Mouse (Mus musculus): ENCODE measurements around the gene Epb41l1.

Epb41l1 gene

GRCm38 (mm10) chr2:156422631-156423030, 1.9 kb downstream of the Epb41l1 start:
- no peak for DNase-seq (ENCODE audit: low read depth in 1 of 2, low spot score in 2 of 2)

- DNase-seq (ENCODE audit: low read depth in 1 of 2, low spot score in 2 of 2): no peak
Measured at GRCm38 (mm10) chr2:156423672-156424071, 3.0 kb downstream of the Epb41l1 start.

GRCm38 (mm10) chr2:156425618-156426017, 4.9 kb downstream of the Epb41l1 start:
- DNase-seq (ENCODE audit: low read depth in 1 of 2, low spot score in 2 of 2): no peak

GRCm38 (mm10) chr2:156426151-156426550, 5.4 kb downstream of the Epb41l1 start:
- DNase-seq (ENCODE audit: low read depth in 1 of 2, low spot score in 2 of 2): no peak

DNA sequence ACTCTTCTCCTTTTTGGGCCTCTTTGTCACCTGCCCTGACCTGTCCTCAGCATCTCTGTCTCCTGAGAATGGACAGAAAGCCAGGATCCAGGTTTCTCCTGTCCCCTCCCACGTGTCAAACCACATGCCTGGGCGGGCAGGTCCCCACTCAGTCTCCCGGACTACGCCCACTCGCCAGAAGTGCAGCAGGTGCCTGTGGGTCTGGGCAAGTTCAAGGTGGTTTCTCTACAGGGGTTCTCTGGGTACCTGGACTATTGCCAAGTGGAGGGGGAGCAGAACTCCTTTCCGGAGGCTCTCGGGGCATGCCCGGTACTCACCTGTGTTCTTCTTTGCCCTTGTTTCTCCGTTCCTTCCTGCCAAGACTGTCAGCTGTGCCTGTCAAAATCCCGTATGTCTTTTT, 9.1 kb downstream of the Epb41l1 start:
- DNase-seq (ENCODE audit: low read depth in 1 of 2, low spot score in 2 of 2): no peak

DNA sequence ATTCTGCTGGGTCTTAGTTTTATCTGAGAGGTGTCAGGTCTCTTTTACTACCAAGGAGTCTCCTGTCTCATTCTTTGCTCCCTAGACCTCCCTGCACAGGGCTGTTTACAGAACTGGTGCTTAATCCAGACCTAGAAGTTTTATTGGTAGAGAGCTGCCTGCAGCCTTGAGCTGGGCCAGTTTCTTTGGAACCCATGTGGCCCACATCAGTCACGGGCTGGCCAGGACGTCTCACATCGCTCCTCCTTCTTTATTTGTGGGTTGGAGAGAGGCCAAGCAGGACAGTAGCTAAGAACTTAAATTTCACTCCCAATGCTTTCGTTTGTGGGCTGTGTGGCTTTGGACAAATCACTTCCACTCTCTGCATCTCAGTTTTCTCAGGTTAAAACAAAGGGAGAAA, 9.6 kb downstream of the Epb41l1 start:
- no peak for DNase-seq (ENCODE audit: low read depth in 1 of 2, low spot score in 2 of 2)

- no peak for DNase-seq (ENCODE audit: low read depth in 1 of 2, low spot score in 2 of 2)
Measured at GRCm38 (mm10) chr2:156431409-156431808, 10.7 kb downstream of the Epb41l1 start.

GRCm38 (mm10) chr2:156432086-156432485, 11.4 kb downstream of the Epb41l1 start:
- no peak for DNase-seq (ENCODE audit: low read depth in 1 of 2, low spot score in 2 of 2)

DNA sequence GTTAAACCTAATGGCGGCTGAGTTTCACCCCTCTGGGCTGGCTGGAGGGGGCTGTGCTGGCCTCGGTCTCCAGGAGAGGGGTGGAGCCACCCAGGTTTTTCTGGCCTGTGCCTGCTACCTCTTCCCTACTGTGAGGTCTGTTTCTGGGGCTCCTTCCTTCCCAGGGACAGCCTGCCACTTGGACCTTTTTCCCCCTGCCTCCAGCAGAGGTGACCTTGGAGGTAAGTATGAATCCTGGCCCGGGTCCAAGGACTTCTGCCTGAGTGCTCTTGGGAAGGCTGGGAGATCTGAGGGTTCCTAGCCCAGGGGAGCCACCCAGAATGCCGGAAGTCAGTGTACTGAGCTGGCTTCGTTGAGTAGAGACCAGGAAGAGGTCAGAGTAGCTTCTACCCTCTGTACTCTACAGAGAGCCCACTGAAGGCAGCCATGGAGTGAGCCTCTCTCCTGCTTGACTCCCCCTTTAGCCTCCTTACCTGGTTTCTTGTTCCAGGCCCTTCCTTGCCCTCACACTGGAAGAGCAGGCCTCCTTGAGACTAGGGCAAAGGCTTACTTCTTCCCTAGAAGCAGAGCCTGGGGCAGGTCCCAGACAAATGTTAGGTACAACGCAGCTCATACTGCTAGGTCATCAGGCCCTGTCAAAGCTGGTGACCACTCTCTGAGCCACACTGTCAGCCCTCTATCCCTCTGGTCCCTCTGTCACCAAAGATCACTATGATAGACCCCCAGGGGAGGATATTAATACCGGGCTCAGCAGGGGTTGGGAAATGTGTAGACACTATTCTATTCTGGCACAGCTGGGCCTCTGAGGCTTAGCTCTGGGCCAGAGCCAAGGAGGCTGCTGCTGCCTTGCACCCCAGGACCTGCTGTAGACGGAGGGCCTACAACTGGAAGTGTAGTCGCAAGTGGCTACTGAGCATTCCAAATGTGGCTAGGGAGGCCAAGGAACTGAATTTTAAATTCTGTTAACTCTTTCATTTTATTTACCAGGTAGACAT, 12.5 kb downstream of the Epb41l1 start:
- DNase-seq (ENCODE audit: low read depth in 1 of 2, low spot score in 2 of 2): no peak

- no peak for DNase-seq (ENCODE audit: low read depth in 1 of 2, low spot score in 2 of 2)
Measured at GRCm38 (mm10) chr2:156437637-156438036, 16.9 kb downstream of the Epb41l1 start.

DNA sequence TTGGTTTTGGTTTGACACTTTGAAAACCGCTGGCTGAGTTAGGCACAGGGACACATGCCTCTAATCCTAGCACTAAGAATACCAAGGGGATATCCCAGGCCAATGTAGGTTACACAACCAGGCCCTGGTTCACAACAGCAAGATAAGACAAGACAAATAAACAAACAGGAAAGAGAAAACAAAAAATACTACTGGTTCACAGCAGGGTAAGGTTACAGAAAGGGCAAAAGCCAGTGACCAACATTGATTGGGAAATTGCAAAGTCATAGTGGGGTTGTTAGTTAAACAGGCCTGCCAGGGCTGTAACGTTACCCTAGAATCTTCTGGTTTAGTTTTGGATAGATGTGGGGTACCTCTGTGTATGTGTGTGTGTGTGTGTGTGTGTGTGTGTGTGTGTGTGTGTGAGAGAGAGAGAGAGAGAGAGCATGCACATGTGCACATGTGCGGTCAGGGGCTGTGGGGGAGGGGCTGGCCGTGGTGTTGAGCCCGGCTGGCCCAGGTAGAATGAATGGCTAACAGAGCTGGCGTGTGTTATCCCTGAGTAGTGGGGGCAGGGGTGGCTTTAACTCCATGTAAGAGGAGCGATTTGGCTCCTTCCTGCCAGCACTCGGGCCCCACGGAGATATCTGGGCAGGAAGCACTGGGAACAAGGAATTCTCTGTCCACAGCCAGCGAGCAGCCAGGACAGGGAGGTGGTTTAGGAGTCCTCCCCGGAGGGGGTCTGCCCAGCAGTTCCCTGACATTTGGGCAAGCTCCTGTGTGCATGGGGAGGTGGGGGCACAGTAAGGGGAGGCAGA, 19.2 kb downstream of the Epb41l1 start:
- no peak for DNase-seq (ENCODE audit: low read depth in 1 of 2, low spot score in 2 of 2)

DNA sequence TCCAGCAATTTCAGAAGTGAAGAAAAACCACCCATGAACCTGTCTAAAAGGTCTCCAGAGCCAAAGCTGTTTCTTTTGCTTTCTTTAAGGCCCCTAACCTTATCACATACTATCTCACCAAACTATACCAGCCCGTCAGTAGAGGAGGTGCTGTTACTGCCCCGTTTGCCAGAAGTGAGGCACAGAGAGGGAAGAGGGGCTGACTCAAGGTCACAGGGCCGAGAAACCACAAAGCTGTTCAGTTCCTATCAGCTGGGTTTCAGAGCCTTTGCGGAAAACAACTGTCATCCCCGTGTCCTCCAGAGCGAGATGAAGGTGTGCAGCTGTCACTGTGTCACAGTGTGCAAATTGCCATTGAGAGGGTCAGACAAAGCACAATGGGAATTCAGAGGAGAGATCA, 21.2 kb downstream of the Epb41l1 start:
- no peak for DNase-seq (ENCODE audit: low read depth in 1 of 2, low spot score in 2 of 2)

DNA sequence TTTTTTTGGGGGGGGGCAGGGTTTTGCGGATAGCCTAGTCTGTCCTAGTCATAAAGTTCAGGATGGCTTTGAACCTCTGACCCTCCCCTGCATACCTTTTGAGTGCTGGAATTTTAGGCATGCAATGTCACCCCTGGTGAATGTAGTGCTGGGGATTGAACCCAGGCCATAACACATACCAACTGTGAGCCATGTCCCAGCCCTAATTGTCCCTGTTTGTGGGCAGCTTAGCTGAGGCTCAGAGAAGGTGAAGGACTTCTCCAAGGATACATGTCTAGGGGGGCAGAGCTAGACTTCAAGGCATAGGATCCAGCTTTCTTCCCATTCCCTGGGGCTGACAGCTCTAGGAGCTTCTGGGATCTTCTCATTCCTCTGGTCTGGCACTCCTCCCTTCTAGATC, 22.6 kb downstream of the Epb41l1 start:
- no peak for DNase-seq (ENCODE audit: low read depth in 1 of 2, low spot score in 2 of 2)

DNA sequence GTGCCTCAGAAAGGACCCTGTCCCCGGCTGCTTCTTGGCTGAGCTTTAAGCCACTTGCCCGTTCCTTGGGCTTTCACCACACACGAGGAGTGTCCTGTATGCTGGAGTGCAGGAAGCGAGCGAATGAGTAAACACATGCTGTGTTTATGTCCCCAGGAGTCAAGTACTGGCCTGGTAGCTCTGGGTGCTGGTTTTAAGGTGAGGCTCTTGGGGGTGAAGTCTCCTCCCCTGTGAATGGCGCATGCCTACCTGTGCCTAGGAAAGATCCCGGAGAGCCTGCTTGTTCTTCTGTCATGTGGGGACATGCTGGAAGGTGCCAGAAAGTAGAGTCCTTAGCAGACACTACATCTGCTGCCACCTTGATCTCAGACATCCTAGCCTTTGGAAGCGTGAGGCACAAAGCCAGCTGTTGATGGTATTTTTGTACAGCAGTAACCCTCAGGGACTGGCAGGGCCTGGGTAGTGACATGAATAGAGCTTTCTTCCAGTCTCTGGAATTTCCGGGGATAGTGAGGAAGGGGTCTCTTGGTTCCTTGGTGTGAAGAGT, 25.9 kb downstream of the Epb41l1 start:
- DNase-seq (ENCODE audit: low read depth in 1 of 2, low spot score in 2 of 2): no peak

DNA sequence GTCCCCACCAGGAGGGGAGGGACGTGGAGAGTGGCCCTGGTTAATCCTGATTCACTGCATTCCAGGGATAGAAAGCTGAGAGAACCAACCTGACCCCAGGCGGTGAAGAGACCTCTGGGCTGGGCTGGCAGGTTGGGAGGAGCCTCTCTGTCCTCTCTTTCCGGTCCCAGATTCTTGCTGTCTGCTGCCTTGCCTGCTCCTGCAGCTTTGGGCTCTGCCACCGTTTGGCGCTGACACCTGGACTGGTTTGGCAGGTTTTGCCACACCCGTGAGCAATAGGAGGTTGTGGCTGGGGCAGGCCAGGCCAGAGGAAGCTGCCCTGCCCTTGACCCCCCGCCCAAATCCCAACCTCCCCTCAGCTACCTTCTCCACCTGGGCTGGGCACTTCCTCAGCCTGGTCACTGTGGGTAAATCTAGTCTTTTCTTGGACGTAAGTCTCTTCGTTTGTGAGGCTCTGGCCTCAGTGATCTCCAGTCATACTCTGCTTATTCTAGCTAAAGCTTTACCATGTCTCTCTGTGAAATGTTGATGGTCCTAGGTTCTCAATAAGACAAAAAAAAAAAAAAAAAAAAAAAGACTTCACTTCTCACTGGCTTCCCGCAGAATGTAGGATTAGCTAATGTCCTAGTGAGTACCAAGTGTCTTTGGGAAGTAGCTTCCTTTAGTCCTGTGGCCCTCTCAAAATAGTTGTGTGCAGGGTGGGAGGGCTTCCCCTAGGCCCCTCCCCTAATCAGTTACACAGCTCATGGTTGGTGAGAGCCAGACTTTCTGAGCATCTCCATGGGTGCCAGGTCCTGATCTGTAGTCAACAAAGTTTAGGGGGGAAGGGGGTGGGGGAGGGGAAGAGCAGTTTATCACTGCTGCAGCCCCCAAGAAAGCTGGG, 26.9 kb downstream of the Epb41l1 start:
- DNase-seq (ENCODE audit: low read depth in 1 of 2, low spot score in 2 of 2): no peak

- DNase-seq (ENCODE audit: low read depth in 1 of 2, low spot score in 2 of 2): no peak
Measured at GRCm38 (mm10) chr2:156451225-156452148, 30.8 kb downstream of the Epb41l1 start.

DNA sequence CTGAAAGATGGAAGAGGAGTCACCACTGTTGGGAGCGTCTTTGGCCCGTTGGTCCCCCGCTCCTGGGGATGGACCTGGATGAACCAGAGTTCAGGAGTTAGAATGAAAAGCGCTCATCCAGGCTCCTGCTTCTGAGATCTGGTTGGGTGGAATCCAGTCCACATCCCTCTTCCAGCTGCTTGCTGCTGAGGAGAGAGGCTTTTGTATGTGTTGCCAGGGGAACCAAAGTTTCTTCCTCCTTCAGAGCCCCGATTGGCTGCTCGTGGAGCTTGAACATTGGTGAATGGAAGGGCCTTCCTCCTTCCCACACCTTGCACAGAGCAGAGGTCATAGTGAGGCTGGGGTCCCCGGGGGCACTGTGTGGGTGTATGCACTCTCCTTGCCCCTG, 31.4 kb downstream of the Epb41l1 start:
- DNase-seq (ENCODE audit: low read depth in 1 of 2, low spot score in 2 of 2): no peak

DNA sequence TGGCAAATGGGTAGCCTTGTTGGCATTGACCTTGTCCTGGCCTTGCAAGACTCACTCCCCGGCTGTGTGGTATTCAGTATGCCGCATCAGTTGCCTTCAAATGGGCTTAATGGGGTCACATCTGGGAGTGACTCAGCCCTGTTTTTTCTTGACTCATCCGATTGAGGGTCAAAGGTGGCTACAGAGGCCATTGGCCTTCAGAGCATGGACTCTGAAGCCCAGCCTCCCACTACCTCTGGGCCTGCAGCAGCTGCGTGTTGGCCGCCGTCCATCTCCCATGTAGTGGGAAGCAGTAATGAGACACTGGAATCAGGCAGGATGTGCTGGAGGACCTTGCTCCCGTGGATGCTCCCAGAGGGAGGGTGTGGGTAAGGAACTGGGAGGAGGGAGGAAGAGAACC, 33.1 kb downstream of the Epb41l1 start:
- DNase-seq (ENCODE audit: low read depth in 1 of 2, low spot score in 2 of 2): no peak

- DNase-seq (ENCODE audit: low read depth in 1 of 2, low spot score in 2 of 2): no peak
Measured at GRCm38 (mm10) chr2:156455508-156456108, 34.9 kb downstream of the Epb41l1 start.

Data from monocyte, adult 2 months (primary cell).